Mouse (Mus musculus) liver, adult 2 months (tissue): ENCODE measurements around the gene Metrn. TPM values are rescaled to one million over a fixed set of nuclear protein-coding genes. Genes with fewer than 3 reads are reported as not detected.

ENCODE experiments used
- DNase-seq: peaks from one replicate; pipeline ENCODE4 v3.0.0-alpha.2; 2011; ENCODE audit warnings: low read depth, low spot score; ENCODE audit errors: extremely low read depth
- H3K27ac ChIP-seq: fragments of 200-500 bp; replicated peaks from 2 replicates; pipeline ENCODE4 v1.5.1; 2012; ENCODE audit warnings: low read depth, mild to moderate bottlenecking, control low read depth, inconsistent platforms, low read length; ENCODE audit not compliant: insufficient read depth
- H3K27me3 ChIP-seq: fragments of 200-500 bp; 2 replicates; pipeline ENCODE4 v1.6.1; 2012; ENCODE audit warnings: mild to moderate bottlenecking, moderate library complexity, low read length, inconsistent platforms; ENCODE audit not compliant: control insufficient read depth, insufficient read depth
- H3K36me3 ChIP-seq: fragments of 200-500 bp; 2 replicates; pipeline ENCODE4 v1.6.1; 2012; ENCODE audit warnings: low read length, inconsistent platforms; ENCODE audit not compliant: control insufficient read depth, insufficient read depth
- H3K4me1 ChIP-seq: fragments of 200-500 bp; 2 replicates; pipeline ENCODE4 v1.6.1; 2011; ENCODE audit warnings: low read length; ENCODE audit not compliant: control insufficient read depth, insufficient read depth
- H3K4me3 ChIP-seq: fragments of 200-500 bp; 2 replicates; pipeline ENCODE4 v1.5.1; 2011; ENCODE audit warnings: low read depth, mild to moderate bottlenecking, control low read depth, low read length, moderate library complexity; ENCODE audit not compliant: insufficient read depth
- H3K79me2 ChIP-seq: fragments of 200-500 bp; 2 replicates; pipeline ENCODE4 v1.6.1; 2012; ENCODE audit warnings: inconsistent platforms, mild to moderate bottlenecking, low read length, moderate library complexity; ENCODE audit not compliant: control insufficient read depth, insufficient read depth
- H3K9ac ChIP-seq: fragments of 200-500 bp; 2 replicates; pipeline ENCODE4 v1.6.1; 2012; ENCODE audit warnings: low read depth, mild to moderate bottlenecking, control low read depth, inconsistent platforms, low read length
- CTCF ChIP-seq: fragments of 200-500 bp; IDR thresholded peaks from 2 replicates; pipeline ENCODE4 v1.5.1; 2011; ENCODE audit warnings: low read depth, low read length, control low read depth
- POLR2A ChIP-seq: fragments of 200-500 bp; IDR thresholded peaks from 2 replicates; pipeline ENCODE4 v1.6.1; 2011; ENCODE audit warnings: low read length, control low read depth; ENCODE audit not compliant: insufficient read depth; ENCODE audit errors: extremely low read depth
- WGBS: fragments of 180-500 bp; shearing (Covaris S2); methylation state at CpG from one replicate; pipeline ENCODE4 v1.1.7; 2018; 5-methylcytosine and 5-hydroxymethylcytosine counted together
- polyA plus RNA-seq: library from polyadenylated mRNA; depleted of rRNA; stranded (reverse); fragments of >200 nt; gene quantifications from 2 replicates; pipeline ENCODE4 v1.2.3, GENCODE M21; 2012
- total RNA-seq: library from RNA; depleted of rRNA; stranded (reverse); fragments of >200 nt; gene quantifications from 2 replicates; pipeline ENCODE4 v1.2.3, GENCODE M21; 2014

The Metrn gene
- total and polyA plus RNA-seq, 2 experiments, result 21.6 to 22.2 TPM

- H3K27me3 ChIP-seq, result no peaks in the 10 kb centered on the region
- DNase-seq, result peak; percentile 53
- H3K79me2 ChIP-seq, result peaks cover 12% of the 10 kb centered on the region
- peak within 1 kb of the TSS; percentile 61 for H3K9ac ChIP-seq
- peak within 1 kb of the TSS; percentile 40; the same call in 1 of the 2 replicates for H3K4me3 ChIP-seq
- peak within 1 kb of the TSS; percentile 33 for H3K27ac ChIP-seq
- 19% methylated on average over 29 of the region's 29 CpGs for WGBS
- H3K4me1 ChIP-seq, result peaks cover 50% of the 10 kb centered on the region
- TF ChIP-seq POLR2A (0 out of 2 replicates have a peak, but pooled peaks have one; percentile 24), CTCF (no peak)
- 0 out of 2 replicates have a peak, but pooled peaks cover 2% of the 10 kb centered on the region for H3K36me3 ChIP-seq
These were observed 40.1 kb upstream of the Metrn start, which contains the start of gene Rhbdl1 for GRCm38 (mm10) chr17:25837076-25837410. Gene Rhbdl1 (minus strand): TSS chr17:25837295.

GRCm38 (mm10) chr17:25836397-25837075 is 39.6 kb upstream of the Metrn start:
- no peaks in the 10 kb centered on the region for H3K36me3 ChIP-seq
- peak overlapping the region; percentile 40; the same call in 1 of the 2 replicates for H3K4me3 ChIP-seq
- TF ChIP-seq POLR2A (no peak), CTCF (no peak)
- peaks cover 55% of the 10 kb centered on the region for H3K4me1 ChIP-seq
- H3K9ac ChIP-seq, result peak overlapping the region; percentile 61
- H3K79me2 ChIP-seq, result peaks cover 16% of the 10 kb centered on the region
- H3K27me3 ChIP-seq, result no peaks in the 10 kb centered on the region
- H3K27ac ChIP-seq, result peak overlapping the region; percentile 33
- peak; percentile 70 for DNase-seq
- WGBS, result 21% methylated on average over 23 of the region's 23 CpGs

- DNase-seq, result no peak
These were observed 38.9 kb upstream of the Metrn start for GRCm38 (mm10) chr17:25835816-25836215.

DNA sequence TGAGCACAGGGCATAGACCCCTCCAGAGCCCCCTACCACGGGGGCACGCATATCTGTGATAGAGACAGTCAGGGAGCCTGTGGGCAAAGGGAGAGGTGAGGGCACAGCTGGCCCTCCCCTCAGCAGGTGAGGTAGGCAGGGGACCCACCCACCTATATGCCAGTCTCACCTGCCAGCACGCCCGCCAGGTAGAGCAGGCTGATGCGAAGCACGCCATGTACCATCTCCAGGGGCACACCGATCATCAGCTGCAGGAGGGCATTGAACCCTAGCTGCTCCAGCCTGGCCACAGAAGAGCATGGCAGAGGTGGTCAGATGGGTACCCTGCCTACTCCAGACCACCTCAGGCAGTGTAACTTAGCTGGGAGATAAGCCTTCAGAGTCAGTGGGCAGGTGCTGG is 38.4 kb upstream of the Metrn start:
- DNase-seq, result no peak
- no peak overlapping the region for H3K27ac ChIP-seq
- peaks cover 26% of the 10 kb centered on the region for H3K79me2 ChIP-seq
- TF ChIP-seq CTCF (no peak), POLR2A (0 out of 2 replicates have a peak, but pooled peaks have one; percentile 12)
- 78% methylated on average over 7 of the region's 7 CpGs for WGBS
- no peaks in the 10 kb centered on the region for H3K27me3 ChIP-seq
- peak overlapping the region; percentile 5; the same call in 1 of the 2 replicates for H3K4me3 ChIP-seq
- H3K9ac ChIP-seq, result peak overlapping the region; percentile 64; the same call in 1 of the 2 replicates
- 0 out of 2 replicates have a peak, but pooled peaks cover 2% of the 10 kb centered on the region for H3K36me3 ChIP-seq
- peaks cover 65% of the 10 kb centered on the region for H3K4me1 ChIP-seq

More at GRCm38 (mm10) chr17:25835816-25836215, 38.9 kb upstream of the Metrn start:
- no peaks in the 10 kb centered on the region for H3K36me3 ChIP-seq
- TF ChIP-seq POLR2A, result no peak
- TF ChIP-seq CTCF, result no peak
- H3K9ac ChIP-seq, result peak overlapping the region; percentile 61
- H3K27ac ChIP-seq, result peak overlapping the region; percentile 33
- H3K27me3 ChIP-seq, result no peaks in the 10 kb centered on the region
- peak overlapping the region; percentile 7; the same call in 1 of the 2 replicates for H3K4me3 ChIP-seq
- peaks cover 61% of the 10 kb centered on the region for H3K4me1 ChIP-seq
- WGBS, result 78% methylated on average over 16 of the region's 16 CpGs
- peaks cover 22% of the 10 kb centered on the region for H3K79me2 ChIP-seq

GRCm38 (mm10) chr17:25834595-25835222 is 37.8 kb upstream of the Metrn start:
- H3K79me2 ChIP-seq, result peaks cover 26% of the 10 kb centered on the region
- no peak for DNase-seq
- 52% methylated on average over 12 of the region's 12 CpGs for WGBS
- H3K36me3 ChIP-seq, result 0 out of 2 replicates have a peak, but pooled peaks cover 4% of the 10 kb centered on the region
- TF ChIP-seq CTCF, result no peak
- no peak for TF ChIP-seq POLR2A
- peak overlapping the region; percentile 64 for H3K9ac ChIP-seq
- no peaks in the 10 kb centered on the region for H3K27me3 ChIP-seq
- H3K4me3 ChIP-seq, result peak overlapping the region; percentile 75
- H3K4me1 ChIP-seq, result peaks cover 62% of the 10 kb centered on the region
- H3K27ac ChIP-seq, result peak overlapping the region; percentile 97
